Mouse (Mus musculus) liver, adult 10 weeks (tissue): ENCODE results near the gene Cd59a. TPM values are rescaled to one million over a fixed set of nuclear protein-coding genes. Genes with fewer than 3 reads are reported as not detected.

ENCODE experiments used
- polyA plus RNA-seq: library from polyadenylated mRNA; stranded (reverse); fragments of 350-450 nt; fragmentation: Illumina TruSeq; extraction: RNeasy Lipid Tissue Mini Kit (QIAGEN cat#74804); gene quantifications from one replicate; pipeline ENCODE4 v1.2.3, GENCODE M21; 2014; ENCODE audit warnings: low read depth, low replicate concordance

Cd59a gene
- 155 TPM for polyA plus RNA-seq

GRCm38 (mm10) chr2:104095741-104096213, at the start of gene Cd59a:
Cd59a (plus strand) TSS chr2:104095801.

DNA sequence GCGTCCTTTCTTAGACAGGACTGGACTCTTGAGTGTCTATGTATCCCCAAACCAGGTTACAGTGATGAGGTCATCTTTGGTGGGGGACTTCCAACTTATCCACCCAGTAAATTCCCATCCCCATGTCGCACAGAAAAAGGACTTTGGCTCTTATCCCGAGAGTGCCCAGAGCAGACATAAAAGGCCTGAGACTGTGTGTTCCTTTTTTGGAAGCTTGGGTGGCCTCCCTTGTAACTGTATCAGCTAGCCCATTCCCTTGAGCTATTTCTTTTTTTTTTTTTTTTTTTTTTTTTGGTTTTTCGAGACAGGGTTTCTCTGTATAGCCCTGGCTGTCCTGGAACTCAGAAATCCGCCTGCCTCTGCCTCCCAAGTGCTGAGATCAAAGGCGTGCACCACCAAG, 30.1 kb upstream of the Cd59a start, which contains the start of gene Gm10912:
Gene Gm10912, plus strand, starts transcription at position 301 of the 400 bp plus-strand sequence.

GRCm38 (mm10) chr2:104068450-104068849, 27.2 kb upstream of the Cd59a start, which contains the start of gene Gm10799:
Gm10799 (minus strand) TSS chr2:104068550.

DNA sequence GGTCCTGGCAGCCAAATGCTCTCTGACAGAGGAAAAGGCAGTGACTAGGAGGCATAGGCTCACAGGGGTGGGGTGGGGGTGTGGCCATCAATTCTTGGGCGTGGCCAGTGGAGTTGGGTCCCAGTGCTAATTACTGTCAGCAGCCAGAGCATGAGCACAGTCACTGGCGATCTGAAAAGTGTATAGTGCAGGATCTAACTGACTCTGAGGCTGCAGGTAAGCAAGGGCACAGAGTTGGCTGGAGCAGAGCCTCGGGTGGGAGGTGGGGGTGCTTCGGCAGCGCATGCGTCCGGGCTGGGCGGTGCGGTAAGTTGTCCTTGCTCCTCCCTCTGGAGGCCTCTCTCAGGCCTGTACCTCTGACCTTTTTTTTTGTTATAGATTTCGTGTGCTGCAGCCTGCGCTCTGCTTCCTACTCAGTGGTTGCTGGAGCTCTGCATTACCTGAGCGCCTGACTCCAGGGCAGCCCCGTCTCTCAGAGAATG, 25.9 kb upstream of the Cd59a start, which contains the start of gene Cd59b:
Gene Cd59b, plus strand, starts transcription at position 146 of the 482 bp plus-strand sequence.

GRCm38 (mm10) chr2:104122505-104123378, 27.1 kb downstream of the Cd59a start, which contains the start of gene A930018P22Rik:
A930018P22Rik (plus strand) TSS chr2:104122769.

Other genes starting within 250 kb of the Cd59a start
- gene Lmo2, start 137.8 kb upstream of the Cd59a start, polyA plus RNA-seq, result 7.2 TPM
- 138 TPM for gene Fbxo3, start 68.1 kb upstream of the Cd59a start, polyA plus RNA-seq
- not detected for gene 4931422A03Rik, start 67.4 kb upstream of the Cd59a start, polyA plus RNA-seq
- gene Gm10912, start 30.0 kb upstream of the Cd59a start, polyA plus RNA-seq, result not detected
- gene Gm10799, start 27.3 kb upstream of the Cd59a start, polyA plus RNA-seq, result not detected
- 13.0 TPM for gene Cd59b, start 26.0 kb upstream of the Cd59a start, polyA plus RNA-seq
- not detected for gene A930018P22Rik, start 27.0 kb downstream of the Cd59a start, polyA plus RNA-seq